Mouse (Mus musculus): Measurements from ENCODE around the gene Cfap100. TPM values are rescaled to one million over a fixed set of nuclear protein-coding genes. Genes with fewer than 3 reads are reported as not detected.
A peak's percentile ranks its signal among the peaks of the same experiment; 100 is the strongest.

Cfap100 gene
- total and polyA plus RNA-seq, 2 experiments from 2014 or later = 0.04 TPM; not detected in 1

- peaks cover 29% of the 10 kb centered on the region for H3K4me1 ChIP-seq (ENCODE audit: control insufficient read depth, insufficient read depth)
- no peak for TF ChIP-seq EP300 (IDR thresholded peaks at IDR 0.05; ENCODE audit: low read depth)
- no peak for TF ChIP-seq CTCF (IDR thresholded peaks at IDR 0.05; ENCODE audit: low read depth)
- H3K27me3 ChIP-seq (ENCODE audit: control insufficient read depth, insufficient read depth, low read length) = peaks cover 14% of the 10 kb centered on the region
- ATAC-seq (ENCODE audit: insufficient read depth, low read depth) (no peak), DNase-seq (ENCODE audit: low spot score) (no peak)
- no peaks in the 10 kb centered on the region for H3K9me3 ChIP-seq (replicated peaks; ENCODE audit: control insufficient read depth, low read length)
- no peak overlapping the region for H3K9ac ChIP-seq (replicated peaks; ENCODE audit: low read depth, low read length)
- WGBS = 71% methylated on average over 2 of the region's 2 CpGs
- H3K27ac ChIP-seq (ENCODE audit: low read depth) = no peak overlapping the region
- no peak overlapping the region for H3K4me2 ChIP-seq (ENCODE audit: low read depth, low read length)
- H3K36me3 ChIP-seq (replicated peaks; ENCODE audit: control insufficient read depth, insufficient read depth, low read length) = peaks cover under 1% of the 10 kb centered on the region; the same call in 1 of the 2 replicates
- no peak overlapping the region for H3K4me3 ChIP-seq (ENCODE audit: low read depth, low read length)
These were observed 32.6 kb upstream of the Cfap100 start for GRCm38 (mm10) chr6:90461181-90461580.

GRCm38 (mm10) chr6:90457421-90457820 lies 28.8 kb upstream of the Cfap100 start:
- Histone ChIP-seq H3K27me3 (ENCODE audit: control insufficient read depth, insufficient read depth, low read length) (peaks cover 13% of the 10 kb centered on the region), H3K9ac (replicated peaks; ENCODE audit: low read depth, low read length) (no peak overlapping the region), H3K4me3 (ENCODE audit: low read depth, low read length) (no peak overlapping the region), H3K4me1 (ENCODE audit: control insufficient read depth, insufficient read depth) (0 out of 2 replicates have a peak, but pooled peaks cover 9% of the 10 kb centered on the region), H3K36me3 (replicated peaks; ENCODE audit: control insufficient read depth, insufficient read depth, low read length) (no peaks in the 10 kb centered on the region), H3K9me3 (replicated peaks; ENCODE audit: control insufficient read depth, low read length) (no peaks in the 10 kb centered on the region), H3K27ac (ENCODE audit: low read depth) (no peak overlapping the region), H3K4me2 (ENCODE audit: low read depth, low read length) (no peak overlapping the region)
- TF ChIP-seq CTCF (IDR thresholded peaks at IDR 0.05; ENCODE audit: low read depth) = no peak
- no peak for TF ChIP-seq EP300 (IDR thresholded peaks at IDR 0.05; ENCODE audit: low read depth)
- no peak for DNase-seq (ENCODE audit: low spot score)
- no peak for ATAC-seq (ENCODE audit: insufficient read depth, low read depth)
- 61% methylated on average over 2 of the region's 2 CpGs for WGBS

- TF ChIP-seq EP300 (IDR thresholded peaks at IDR 0.05; ENCODE audit: low read depth) (no peak), CTCF (IDR thresholded peaks at IDR 0.05; ENCODE audit: low read depth) (no peak)
- Histone ChIP-seq H3K36me3 (replicated peaks; ENCODE audit: control insufficient read depth, insufficient read depth, low read length) (no peaks in the 10 kb centered on the region), H3K4me2 (ENCODE audit: low read depth, low read length) (no peak overlapping the region), H3K4me3 (ENCODE audit: low read depth, low read length) (no peak overlapping the region), H3K4me1 (ENCODE audit: control insufficient read depth, insufficient read depth) (0 out of 2 replicates have a peak, but pooled peaks cover 10% of the 10 kb centered on the region), H3K9ac (replicated peaks; ENCODE audit: low read depth, low read length) (no peak overlapping the region), H3K9me3 (replicated peaks; ENCODE audit: control insufficient read depth, low read length) (no peaks in the 10 kb centered on the region), H3K27me3 (ENCODE audit: control insufficient read depth, insufficient read depth, low read length) (no peaks in the 10 kb centered on the region), H3K27ac (ENCODE audit: low read depth) (no peak overlapping the region)
- ATAC-seq (ENCODE audit: insufficient read depth, low read depth) = no peak
- no peak for DNase-seq (ENCODE audit: low spot score)
- WGBS = 84% methylated on average over 5 of the region's 5 CpGs
These were observed 25.2 kb upstream of the Cfap100 start for GRCm38 (mm10) chr6:90453751-90454150.

- Histone ChIP-seq H3K9me3 (replicated peaks; ENCODE audit: control insufficient read depth, low read length) (no peaks in the 10 kb centered on the region), H3K9ac (replicated peaks; ENCODE audit: low read depth, low read length) (no peak overlapping the region), H3K4me1 (ENCODE audit: control insufficient read depth, insufficient read depth) (0 out of 2 replicates have a peak, but pooled peaks cover 10% of the 10 kb centered on the region), H3K4me2 (ENCODE audit: low read depth, low read length) (no peak overlapping the region), H3K4me3 (ENCODE audit: low read depth, low read length) (no peak overlapping the region), H3K27me3 (ENCODE audit: control insufficient read depth, insufficient read depth, low read length) (no peaks in the 10 kb centered on the region), H3K36me3 (replicated peaks; ENCODE audit: control insufficient read depth, insufficient read depth, low read length) (no peaks in the 10 kb centered on the region), H3K27ac (ENCODE audit: low read depth) (no peak overlapping the region)
- DNase-seq (ENCODE audit: low spot score) (no peak), ATAC-seq (ENCODE audit: insufficient read depth, low read depth) (no peak)
- TF ChIP-seq EP300 (IDR thresholded peaks at IDR 0.05; ENCODE audit: low read depth) = no peak
- no peak for TF ChIP-seq CTCF (IDR thresholded peaks at IDR 0.05; ENCODE audit: low read depth)
These were observed 24.0 kb upstream of the Cfap100 start for GRCm38 (mm10) chr6:90452603-90453002.

- WGBS = 86% methylated on average over 5 of the region's 5 CpGs
- no peak for DNase-seq (ENCODE audit: low spot score)
These were observed 22.9 kb upstream of the Cfap100 start for GRCm38 (mm10) chr6:90451512-90451911.

GRCm38 (mm10) chr6:90450697-90451096 lies 22.1 kb upstream of the Cfap100 start:
- WGBS = 35% methylated on average over 5 of the region's 5 CpGs
- H3K4me1 ChIP-seq (ENCODE audit: control insufficient read depth, insufficient read depth) = 0 out of 2 replicates have a peak, but pooled peaks cover 10% of the 10 kb centered on the region
- no peak for TF ChIP-seq CTCF (IDR thresholded peaks at IDR 0.05; ENCODE audit: low read depth)
- TF ChIP-seq EP300 (IDR thresholded peaks at IDR 0.05; ENCODE audit: low read depth) = no peak; the same call in 1 of the 2 replicates
- no peaks in the 10 kb centered on the region for H3K9me3 ChIP-seq (replicated peaks; ENCODE audit: control insufficient read depth, low read length)
- no peak overlapping the region for H3K4me2 ChIP-seq (ENCODE audit: low read depth, low read length)
- H3K9ac ChIP-seq (replicated peaks; ENCODE audit: low read depth, low read length) = no peak overlapping the region
- peak; percentile 70 for DNase-seq (ENCODE audit: low spot score)
- no peaks in the 10 kb centered on the region for H3K27me3 ChIP-seq (ENCODE audit: control insufficient read depth, insufficient read depth, low read length)
- ATAC-seq (ENCODE audit: insufficient read depth, low read depth) = peak; percentile 94
- no peaks in the 10 kb centered on the region for H3K36me3 ChIP-seq (replicated peaks; ENCODE audit: control insufficient read depth, insufficient read depth, low read length)
- H3K27ac ChIP-seq (ENCODE audit: low read depth) = peak overlapping the region; percentile 74
- no peak overlapping the region for H3K4me3 ChIP-seq (ENCODE audit: low read depth, low read length)

More at GRCm38 (mm10) chr6:90451512-90451911, 22.9 kb upstream of the Cfap100 start:
- 0 out of 2 replicates have a peak, but pooled peaks cover 10% of the 10 kb centered on the region for H3K4me1 ChIP-seq (ENCODE audit: control insufficient read depth, insufficient read depth)
- no peak for ATAC-seq (ENCODE audit: insufficient read depth, low read depth)
- no peak overlapping the region for H3K4me2 ChIP-seq (ENCODE audit: low read depth, low read length)
- TF ChIP-seq EP300 (IDR thresholded peaks at IDR 0.05; ENCODE audit: low read depth) (no peak), CTCF (IDR thresholded peaks at IDR 0.05; ENCODE audit: low read depth) (no peak)
- H3K9me3 ChIP-seq (replicated peaks; ENCODE audit: control insufficient read depth, low read length) = no peaks in the 10 kb centered on the region
- no peak overlapping the region for H3K27ac ChIP-seq (ENCODE audit: low read depth)
- H3K9ac ChIP-seq (replicated peaks; ENCODE audit: low read depth, low read length) = no peak overlapping the region
- H3K27me3 ChIP-seq (ENCODE audit: control insufficient read depth, insufficient read depth, low read length) = no peaks in the 10 kb centered on the region
- H3K36me3 ChIP-seq (replicated peaks; ENCODE audit: control insufficient read depth, insufficient read depth, low read length) = no peaks in the 10 kb centered on the region
- no peak overlapping the region for H3K4me3 ChIP-seq (ENCODE audit: low read depth, low read length)
